Mouse (Mus musculus) hindbrain, embryonic 14.5 days (tissue): ENCODE measurements around the gene Dennd1b. TPM values are rescaled to one million over a fixed set of nuclear protein-coding genes. Genes with fewer than 3 reads are reported as not detected.

Experiments
- ATAC-seq: fragments of 200-750 bp; cut with Nextera tagmentation; 2 replicates; pipeline ENCODE4 v1.8.0; 2017; ENCODE audit warnings: moderate number of reproducible peaks, mild to moderate bottlenecking, moderate TSS enrichment, moderate library complexity; ENCODE audit not compliant: low FRiP score
- DNase-seq: peaks from one replicate; pipeline ENCODE4 v3.0.0-alpha.2; 2015; ENCODE audit warnings: low spot score
- H3K27ac ChIP-seq: fragments of 300-500 bp; sonication (generic); 2 replicates; pipeline ENCODE4 v1.5.1; 2014; ENCODE audit warnings: mild to moderate bottlenecking, moderate library complexity
- H3K27me3 ChIP-seq: fragments of 300-500 bp; sonication (generic); 2 replicates; pipeline ENCODE4 v1.6.1; 2014; ENCODE audit warnings: mild to moderate bottlenecking, low read length, mixed read lengths; ENCODE audit not compliant: control insufficient read depth, insufficient read depth
- H3K36me3 ChIP-seq: fragments of 300-500 bp; sonication (generic); replicated peaks from 2 replicates; pipeline ENCODE4 v1.6.1; 2014; ENCODE audit not compliant: control insufficient read depth, insufficient read depth
- H3K4me1 ChIP-seq: fragments of 300-500 bp; sonication (generic); replicated peaks from 2 replicates; pipeline ENCODE4 v1.6.1; 2014; ENCODE audit warnings: antibody characterized with exemption, low read length, mixed read lengths; ENCODE audit not compliant: control insufficient read depth, insufficient read depth
- H3K4me2 ChIP-seq: fragments of 300-500 bp; sonication (generic); replicated peaks from 2 replicates; pipeline ENCODE4 v1.6.1; 2014; ENCODE audit warnings: mild to moderate bottlenecking, moderate library complexity
- H3K4me3 ChIP-seq: fragments of 300-500 bp; sonication (generic); replicated peaks from 2 replicates; pipeline ENCODE4 v1.5.1; 2014; ENCODE audit warnings: mild to moderate bottlenecking, low read length
- H3K9ac ChIP-seq: fragments of 300-500 bp; sonication (generic); 2 replicates; pipeline ENCODE4 v1.6.1; 2014
- H3K9me3 ChIP-seq: fragments of 300-500 bp; sonication (generic); 2 replicates; pipeline ENCODE4 v1.6.1; 2016; ENCODE audit warnings: low read length; ENCODE audit not compliant: control insufficient read depth
- WGBS: fragments of 180-500 bp; shearing (Covaris S2); extraction: QIAGEN DNeasy Blood & Tissue Kit; methylation state at CpG from one replicate; pipeline ENCODE4 v1.1.7; 2014; 5-methylcytosine and 5-hydroxymethylcytosine counted together
- polyA plus RNA-seq: library from polyadenylated mRNA; unstranded; fragments of >200 nt; fragmentation: Nextera tagmentation; extraction: Ambion mirVana; gene quantifications from 2 replicates; pipeline ENCODE4 v1.2.1, GENCODE M21; 2014

Dennd1b gene
- polyA plus RNA-seq, 1 experiment from 2014 or later: 11.2 TPM

GRCm38 (mm10) chr1:138974836-138975235 lies 11.6 kb downstream of the Dennd1b start:
- Histone ChIP-seq H3K9ac (no peak overlapping the region), H3K4me1 (no peaks in the 10 kb centered on the region), H3K36me3 (no peaks in the 10 kb centered on the region), H3K4me3 (no peak overlapping the region), H3K4me2 (no peak overlapping the region), H3K27ac (no peak overlapping the region), H3K27me3 (no peaks in the 10 kb centered on the region), H3K9me3 (no peaks in the 10 kb centered on the region)
- no peak for DNase-seq
- ATAC-seq: no peak
- 94% methylated on average over 8 of the region's 8 CpGs for WGBS

DNA sequence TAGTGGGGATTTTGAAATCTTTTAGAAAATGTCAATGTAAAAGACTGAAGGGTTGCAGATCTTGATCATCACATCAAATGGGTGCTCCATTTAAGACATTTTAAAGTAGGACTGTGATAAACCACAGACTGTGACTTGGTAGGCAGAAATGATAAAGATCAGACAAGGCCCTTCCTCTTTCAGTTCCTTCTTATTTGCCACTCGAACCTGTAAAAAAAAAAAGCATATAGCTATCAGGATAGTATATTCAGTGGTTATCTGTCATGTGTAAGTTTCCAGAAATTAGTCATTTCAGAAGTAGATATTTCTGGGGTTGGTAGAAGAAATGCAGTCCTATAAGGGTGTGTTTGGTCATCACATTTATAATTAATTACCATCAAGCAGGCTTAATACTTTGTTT lies 12.7 kb downstream of the Dennd1b start:
- 95% methylated on average over 1 of the region's 1 CpGs for WGBS
- H3K36me3 ChIP-seq: no peaks in the 10 kb centered on the region
- no peaks in the 10 kb centered on the region for H3K9me3 ChIP-seq
- H3K27ac ChIP-seq: no peak overlapping the region
- no peak overlapping the region for H3K4me3 ChIP-seq
- H3K27me3 ChIP-seq: no peaks in the 10 kb centered on the region
- H3K4me2 ChIP-seq: no peak overlapping the region
- DNase-seq (no peak), ATAC-seq (no peak)
- no peak overlapping the region for H3K9ac ChIP-seq
- no peaks in the 10 kb centered on the region for H3K4me1 ChIP-seq

DNA sequence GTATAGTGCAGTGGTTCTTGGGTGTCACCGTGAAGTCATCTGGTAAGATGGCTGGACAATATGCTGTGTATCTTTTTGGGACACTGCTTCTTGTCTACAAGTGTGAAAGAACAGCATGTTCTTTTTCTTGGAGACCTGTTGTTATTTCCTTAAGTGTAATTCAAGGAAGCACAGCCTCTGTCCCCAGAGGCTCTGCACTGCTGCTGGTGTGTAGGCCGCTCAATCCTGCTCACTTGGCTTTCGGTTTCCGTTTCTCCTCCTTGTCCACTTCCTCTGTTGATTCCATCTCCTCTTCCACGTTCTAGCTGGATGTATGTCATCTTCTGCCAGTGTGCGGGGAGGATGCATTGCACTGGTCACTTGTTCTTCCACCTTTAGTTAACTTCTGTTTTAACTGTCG lies 19.0 kb downstream of the Dennd1b start:
- WGBS: 66% methylated on average over 7 of the region's 7 CpGs

GRCm38 (mm10) chr1:138982611-138983010 lies 19.4 kb downstream of the Dennd1b start:
- Histone ChIP-seq H3K27me3 (no peaks in the 10 kb centered on the region), H3K36me3 (no peaks in the 10 kb centered on the region), H3K4me3 (no peak overlapping the region), H3K9me3 (no peaks in the 10 kb centered on the region), H3K4me1 (0 out of 2 replicates have a peak, but pooled peaks cover 11% of the 10 kb centered on the region), H3K27ac (no peak overlapping the region), H3K9ac (no peak overlapping the region), H3K4me2 (no peak overlapping the region)
- DNase-seq (no peak), ATAC-seq (no peak)
- WGBS: 58% methylated on average over 5 of the region's 5 CpGs

More for the DNA sequence above, 19.0 kb downstream of the Dennd1b start:
- DNase-seq: no peak
- ATAC-seq: no peak
- H3K4me3 ChIP-seq: no peak overlapping the region
- H3K9ac ChIP-seq: no peak overlapping the region
- H3K4me2 ChIP-seq: no peak overlapping the region
- 0 out of 2 replicates have a peak, but pooled peaks cover 11% of the 10 kb centered on the region for H3K4me1 ChIP-seq
- H3K27me3 ChIP-seq: no peaks in the 10 kb centered on the region
- no peaks in the 10 kb centered on the region for H3K36me3 ChIP-seq
- H3K9me3 ChIP-seq: no peaks in the 10 kb centered on the region
- H3K27ac ChIP-seq: no peak overlapping the region

GRCm38 (mm10) chr1:138983064-138983463 lies 19.8 kb downstream of the Dennd1b start:
- no peak overlapping the region for H3K27ac ChIP-seq
- no peaks in the 10 kb centered on the region for H3K27me3 ChIP-seq
- no peaks in the 10 kb centered on the region for H3K36me3 ChIP-seq
- 62% methylated on average over 2 of the region's 2 CpGs for WGBS
- 0 out of 2 replicates have a peak, but pooled peaks cover 11% of the 10 kb centered on the region for H3K4me1 ChIP-seq
- H3K4me2 ChIP-seq: no peak overlapping the region
- H3K4me3 ChIP-seq: no peak overlapping the region
- no peak for ATAC-seq
- no peaks in the 10 kb centered on the region for H3K9me3 ChIP-seq
- no peak for DNase-seq
- no peak overlapping the region for H3K9ac ChIP-seq

DNA sequence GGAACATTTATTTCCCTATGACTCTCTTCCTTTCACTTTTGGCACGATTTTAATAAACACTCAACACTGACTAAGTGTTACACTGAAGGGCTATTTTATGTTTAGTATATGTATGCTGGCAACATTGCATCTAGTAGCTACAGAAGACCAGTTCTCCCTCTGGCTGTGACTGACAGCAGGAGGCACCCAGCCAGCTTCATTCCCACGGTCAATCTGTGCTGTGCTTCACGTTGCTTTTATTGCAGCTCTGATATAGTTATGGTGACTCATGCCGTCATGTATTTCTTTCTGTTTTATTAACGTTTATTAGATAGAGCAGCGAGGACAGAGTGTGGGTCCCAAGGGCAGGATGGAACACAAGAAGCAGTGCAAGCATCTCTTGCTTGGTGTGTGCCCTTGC lies 20.2 kb downstream of the Dennd1b start:
- 0 out of 2 replicates have a peak, but pooled peaks cover 11% of the 10 kb centered on the region for H3K4me1 ChIP-seq
- no peak for ATAC-seq
- no peak overlapping the region for H3K27ac ChIP-seq
- no peak for DNase-seq
- no peaks in the 10 kb centered on the region for H3K27me3 ChIP-seq
- H3K4me2 ChIP-seq: no peak overlapping the region
- no peaks in the 10 kb centered on the region for H3K36me3 ChIP-seq
- H3K9me3 ChIP-seq: no peaks in the 10 kb centered on the region
- WGBS: 52% methylated on average over 6 of the region's 6 CpGs
- no peak overlapping the region for H3K4me3 ChIP-seq
- no peak overlapping the region for H3K9ac ChIP-seq

DNA sequence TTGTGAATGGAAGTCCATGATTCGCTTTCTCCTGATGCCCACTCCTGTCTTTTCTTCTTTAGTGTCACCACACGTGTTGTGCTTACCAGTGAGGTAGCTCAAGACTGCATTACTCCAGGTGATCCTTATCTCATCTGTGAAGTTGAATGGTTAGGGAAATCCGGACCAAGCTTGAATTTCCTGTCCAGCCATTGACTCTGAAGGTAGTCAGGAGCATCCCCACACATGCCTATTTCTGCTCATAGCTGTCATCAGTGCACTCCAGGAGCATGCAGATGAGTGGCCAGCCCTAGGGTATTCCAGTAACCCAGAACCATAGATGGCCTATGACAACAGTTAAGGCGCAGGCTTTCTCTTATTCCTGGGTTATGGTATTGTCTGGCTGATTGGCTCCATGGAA lies 20.9 kb downstream of the Dennd1b start:
- Histone ChIP-seq H3K27me3 (no peaks in the 10 kb centered on the region), H3K4me2 (no peak overlapping the region), H3K4me3 (no peak overlapping the region), H3K36me3 (no peaks in the 10 kb centered on the region), H3K27ac (no peak overlapping the region), H3K4me1 (0 out of 2 replicates have a peak, but pooled peaks cover 11% of the 10 kb centered on the region), H3K9ac (no peak overlapping the region), H3K9me3 (no peaks in the 10 kb centered on the region)
- ATAC-seq (no peak), DNase-seq (no peak)
- WGBS: 97% methylated on average over 4 of the region's 4 CpGs

DNA sequence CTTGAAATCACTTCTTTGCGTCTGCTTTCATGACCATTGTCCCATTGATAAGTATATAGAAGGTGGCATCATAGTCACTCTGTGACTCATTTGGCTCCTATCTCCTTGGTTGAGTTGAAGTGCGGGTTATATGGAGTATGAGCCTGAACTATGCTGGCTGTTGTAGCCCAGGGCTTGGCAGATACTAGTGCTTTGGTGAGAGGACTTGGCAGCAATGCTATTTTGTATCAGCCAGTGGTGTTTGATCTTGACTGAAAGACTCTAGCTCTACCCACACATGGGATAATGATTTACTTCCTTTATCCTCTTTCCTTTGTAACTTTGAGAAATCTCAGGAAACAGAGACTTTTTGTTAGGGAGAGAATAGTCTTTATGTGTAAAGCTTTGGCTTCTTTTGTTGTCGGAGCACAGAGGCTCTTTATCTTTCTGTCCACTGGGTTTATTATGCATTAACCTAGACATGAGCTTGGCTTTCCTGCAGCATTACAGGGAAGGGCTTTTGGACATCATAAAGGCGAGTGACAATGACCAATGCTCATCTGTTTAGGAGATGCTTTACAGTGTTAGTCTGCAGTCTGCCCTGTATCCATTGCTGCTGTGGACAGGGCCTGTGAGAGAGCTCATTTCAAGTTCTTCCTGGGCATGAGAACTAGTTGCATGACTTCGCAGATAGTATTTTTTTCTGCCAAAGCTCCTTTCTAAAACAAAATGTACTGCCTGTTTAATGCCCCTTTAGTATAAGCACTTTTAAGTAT lies 29.3 kb downstream of the Dennd1b start:
- no peak overlapping the region for H3K9ac ChIP-seq
- no peaks in the 10 kb centered on the region for H3K9me3 ChIP-seq
- 64% methylated on average over 5 of the region's 5 CpGs for WGBS
- H3K27ac ChIP-seq: no peak overlapping the region
- ATAC-seq (peak; percentile 46; the same call in 1 of the 2 replicates), DNase-seq (no peak)
- H3K4me3 ChIP-seq: no peak overlapping the region
- H3K4me2 ChIP-seq: no peak overlapping the region
- H3K36me3 ChIP-seq: no peaks in the 10 kb centered on the region
- no peaks in the 10 kb centered on the region for H3K4me1 ChIP-seq
- H3K27me3 ChIP-seq: no peaks in the 10 kb centered on the region

GRCm38 (mm10) chr1:138995621-138996380 lies 32.6 kb downstream of the Dennd1b start:
- 0 out of 2 replicates have a peak, but pooled peaks cover 5% of the 10 kb centered on the region for H3K4me1 ChIP-seq
- no peaks in the 10 kb centered on the region for H3K27me3 ChIP-seq
- 87% methylated on average over 6 of the region's 6 CpGs for WGBS
- no peak overlapping the region for H3K27ac ChIP-seq
- no peak overlapping the region for H3K4me2 ChIP-seq
- H3K9me3 ChIP-seq: no peaks in the 10 kb centered on the region
- no peak for ATAC-seq
- DNase-seq: no peak
- no peak overlapping the region for H3K4me3 ChIP-seq
- H3K9ac ChIP-seq: no peak overlapping the region
- no peaks in the 10 kb centered on the region for H3K36me3 ChIP-seq
